Mouse (Mus musculus): Measurements from ENCODE around the gene Phf11a.
"Not testable (repeated sequence)": the region's sequence is repeated elsewhere in the genome, so short reads cannot be mapped to it uniquely, and the experiment has no call there.

DNA sequence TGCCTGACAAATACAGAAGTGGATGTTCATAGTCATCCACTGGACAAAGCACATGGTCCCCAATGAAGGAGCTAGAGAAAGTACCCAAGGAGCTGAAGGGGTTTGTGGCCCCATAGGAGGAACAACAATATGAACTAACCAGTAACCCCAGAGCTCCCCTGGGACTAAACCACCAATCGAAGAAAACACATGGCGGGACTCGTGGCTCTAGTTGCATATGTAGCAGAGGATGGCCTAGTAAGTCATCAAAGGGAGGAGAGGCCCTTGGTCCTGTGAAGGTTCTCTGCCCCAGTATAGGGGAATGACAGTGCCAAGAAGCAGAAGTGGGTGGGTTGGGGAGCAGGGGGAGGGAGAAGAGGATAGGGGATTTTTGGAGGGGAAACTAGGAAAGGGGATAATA, 38.7 kb upstream of the Phf11a start:
- TF ChIP-seq CTCF (IDR thresholded peaks at IDR 0.05; ENCODE audit: borderline replicate concordance, insufficient read depth, low read length); POLR2A (IDR thresholded peaks at IDR 0.05; ENCODE audit: low read depth, low read length): not testable (repeated sequence)

Measured in embryonic fibroblast, embryonic 13.5 days (primary cell).